Mouse (Mus musculus): ENCODE measurements around the gene Arpc2. TPM values are rescaled to one million over a fixed set of nuclear protein-coding genes. Genes with fewer than 3 reads are reported as not detected.

The Arpc2 gene
- total RNA-seq, 2 experiments from 2014 or later, result 56.1 to 65.1 TPM

GRCm38 (mm10) chr1:74295456-74296171 lies 59.7 kb downstream of the Arpc2 start:
- intact Hi-C loops (cut with DNase I), result no loop called here

GRCm38 (mm10) chr1:74296477-74296876 lies 60.6 kb downstream of the Arpc2 start:
- no peak for DNase-seq
- intact Hi-C loops (cut with DNase I), result no loop called here

More at GRCm38 (mm10) chr1:74295456-74296171, 59.7 kb downstream of the Arpc2 start:
- DNase-seq, result peak; percentile 93 to 94

- intact Hi-C loops (cut with DNase I), result no loop called here
- peak in 1 of 2 experiments; percentile 44 for DNase-seq
Observed at GRCm38 (mm10) chr1:74297269-74297668, 61.4 kb downstream of the Arpc2 start.

GRCm38 (mm10) chr1:74298157-74298750 lies 62.4 kb downstream of the Arpc2 start:
- no peak for DNase-seq
- intact Hi-C loops (cut with DNase I), result no loop called here

- DNase-seq, result peak; percentile 66
- intact Hi-C loops (cut with DNase I), result no loop called here
Observed at GRCm38 (mm10) chr1:74298996-74299395, 63.1 kb downstream of the Arpc2 start.

- no peak for DNase-seq
- intact Hi-C loops (cut with DNase I), result no loop called here
Observed at GRCm38 (mm10) chr1:74300347-74301110, 64.6 kb downstream of the Arpc2 start.

- intact Hi-C loops (cut with DNase I), result no loop called here
Observed at GRCm38 (mm10) chr1:74302229-74302628, 66.3 kb downstream of the Arpc2 start.

GRCm38 (mm10) chr1:74302835-74303234 lies 67.0 kb downstream of the Arpc2 start:
- intact Hi-C loops (cut with DNase I), result no loop called here
- DNase-seq, result no peak

More at GRCm38 (mm10) chr1:74302229-74302628, 66.3 kb downstream of the Arpc2 start:
- DNase-seq, result no peak

GRCm38 (mm10) chr1:74303509-74304338 lies 67.8 kb downstream of the Arpc2 start:
- peak; percentile 78 to 85 for DNase-seq
- intact Hi-C loops (cut with DNase I), result no loop called here

- DNase-seq, result no peak
- intact Hi-C loops (cut with DNase I), result no loop called here
Observed at GRCm38 (mm10) chr1:74304339-74304790, 68.5 kb downstream of the Arpc2 start.

GRCm38 (mm10) chr1:74304946-74305345 lies 69.1 kb downstream of the Arpc2 start:
- intact Hi-C loops (cut with DNase I), result no loop called here
- no peak for DNase-seq

- intact Hi-C loops (cut with DNase I), result no loop called here
- no peak for DNase-seq
Observed at GRCm38 (mm10) chr1:74305522-74305921, 69.6 kb downstream of the Arpc2 start, which contains the start of gene Tmbim1. Gene Tmbim1 (minus strand): TSS chr1:74305622.

- no peak for DNase-seq
- intact Hi-C loops (cut with DNase I), result no loop called here
Observed at GRCm38 (mm10) chr1:74307146-74307545, 71.3 kb downstream of the Arpc2 start.

GRCm38 (mm10) chr1:74308001-74308964 lies 72.4 kb downstream of the Arpc2 start:
- intact Hi-C loops (cut with DNase I), result no loop called here
- no peak for DNase-seq

GRCm38 (mm10) chr1:74309767-74310166 lies 73.9 kb downstream of the Arpc2 start:
- intact Hi-C loops (cut with DNase I), result loop anchor here (5.0 kb wide), 1 partner anchor 143 kb away; no protein-coding TSS in a partner anchor
- no peak for DNase-seq

GRCm38 (mm10) chr1:74313049-74313692 lies 77.3 kb downstream of the Arpc2 start:
- intact Hi-C loops (cut with DNase I), result loop anchor here (2.0 to 5.0 kb wide), 2 partner anchors 50 to 139 kb away; partner anchors contain the start of gene Catip
- peak in 1 of 2 experiments; percentile 32 for DNase-seq

GRCm38 (mm10) chr1:74314796-74315195 lies 78.9 kb downstream of the Arpc2 start:
- intact Hi-C loops (cut with DNase I), result loop anchor here (5.0 kb wide), 1 partner anchor 138 kb away; no protein-coding TSS in a partner anchor
- DNase-seq, result no peak

- DNase-seq, result no peak
- intact Hi-C loops (cut with DNase I), result no loop called here
Observed at GRCm38 (mm10) chr1:74316114-74316827, 80.4 kb downstream of the Arpc2 start.
